In the genomic region with DNA sequence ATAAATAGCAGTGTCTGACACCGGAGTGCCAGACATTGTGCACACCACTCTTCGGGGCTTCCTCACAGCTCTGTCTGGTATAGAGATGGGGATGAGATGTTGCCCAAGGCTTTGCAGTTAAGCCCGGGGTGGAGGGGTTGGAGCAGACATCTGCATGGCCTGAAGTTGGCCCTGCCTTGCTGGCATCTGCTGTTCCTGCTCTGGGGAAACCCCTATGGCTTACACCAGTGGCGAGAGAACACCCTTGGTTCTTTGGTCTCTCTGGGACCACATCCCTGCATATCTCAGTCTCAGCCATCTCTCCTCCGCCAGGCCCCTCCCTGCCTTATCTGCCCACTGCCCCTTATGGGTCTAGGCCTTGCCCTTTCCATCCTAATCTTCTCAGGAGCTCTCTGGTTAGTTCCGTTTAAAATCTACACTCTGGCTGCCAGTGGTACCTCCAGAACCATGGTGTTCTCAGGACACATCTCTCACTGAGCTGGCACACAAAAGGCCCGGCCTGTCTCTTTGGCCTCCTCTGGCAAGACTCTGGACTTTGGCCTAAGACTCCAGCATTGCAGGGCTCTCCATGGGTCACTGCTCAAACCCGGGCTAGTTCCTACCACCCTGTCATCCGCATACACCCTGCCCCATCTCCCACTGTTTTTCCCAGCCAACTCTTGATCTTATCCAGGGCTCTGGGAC, we compare ENCODE assay signal across 21 mouse cellular contexts.
DNase-seq lines count a peak whose midpoint lies in the region; ATAC-seq and TF ChIP-seq lines count a peak whose summit lies in the region.
"Had no signal": no experiment of that assay in that cellular context is flagged by ENCODE, and none has a peak within 500 bp of the region (broad histone marks: within the 10 kb centered on the region; RNA-seq: fewer than 3 reads in every experiment).

No protein-coding gene starts in this region.

- no peaks in the 10 kb centered on the region for H3K36me3 ChIP-seq in liver, adult 2 months (ENCODE audit: control insufficient read depth, insufficient read depth, low read length)
- no peaks in the 10 kb centered on the region for H3K36me3 ChIP-seq in liver, embryonic 11.5 days (ENCODE audit: control insufficient read depth, insufficient read depth, low read length)
- H3K36me3 ChIP-seq: heart, embryonic 12.5 days; limb, embryonic 12.5 days; neural tube, embryonic 12.5 days had no signal

- peak; percentile 73 for DNase-seq in liver, adult 2 months (ENCODE audit: extremely low read depth, low read depth, low spot score)
- DNase-seq in liver, embryonic 11.5 days (ENCODE audit: low spot score) = no peak
- peak; percentile 79 for DNase-seq in kidney, adult 18-20 months
- DNase-seq in kidney, postnatal 10 days = peak; percentile 73
- DNase-seq in lung, adult 2 months = no peak
- DNase-seq in left cerebral cortex, postnatal 14 days (ENCODE audit: low spot score in 2 of 2) = no peak
- DNase-seq in layer of hippocampus, adult 8-10 months (ENCODE audit: low spot score in 2 of 2) = no peak
- DNase-seq: B cell, adult 2 months; cerebellum, adult 9-10 months; gastrocnemius, adult 2 months; layer of hippocampus, adult 9-11 months; lung, postnatal 10 days; thymus, postnatal 36 days had no signal

- intact Hi-C loops in left cerebral cortex, postnatal 14 days (cut with DNase I) = no loop called here

- peaks cover 30% of the 10 kb centered on the region for H3K4me1 ChIP-seq in liver, adult 2 months (ENCODE audit: control insufficient read depth, insufficient read depth, low read length)
- peaks cover 8% of the 10 kb centered on the region for H3K4me1 ChIP-seq in liver, embryonic 11.5 days (replicated peaks; ENCODE audit: control insufficient read depth, insufficient read depth, low read length)
- peaks cover 6% of the 10 kb centered on the region; the same call in 1 of the 2 replicates for H3K4me1 ChIP-seq in lung, adult 2 months (ENCODE audit: control insufficient read depth, insufficient read depth, low read length)

- peak overlapping the region; percentile 32; the same call in 1 of the 2 replicates for H3K9ac ChIP-seq in liver, adult 2 months (ENCODE audit: low read depth, low read length)
- no peak overlapping the region for H3K9ac ChIP-seq in liver, embryonic 11.5 days (ENCODE audit: low read depth, low read length)
- H3K9ac ChIP-seq: heart, embryonic 12.5 days; limb, embryonic 12.5 days; liver, embryonic 14.5 days; neural tube, embryonic 12.5 days had no signal

- no peak for TF ChIP-seq POLR2A in liver, adult 2 months (IDR thresholded peaks at IDR 0.05; ENCODE audit: extremely low read depth, insufficient read depth, low read length)
- TF ChIP-seq POLR2A in lung, adult 2 months (IDR thresholded peaks at IDR 0.05; ENCODE audit: borderline replicate concordance, extremely low read depth, low read depth, low read length) = no peak

- ATAC-seq in liver, embryonic 11.5 days (replicated peaks; ENCODE audit: low FRiP score) = no peak
- ATAC-seq in megakaryocyte-erythroid progenitor cell, adult 5-6 weeks (replicated peaks; ENCODE audit: low FRiP score, low TSS enrichment, poor library complexity, severe bottlenecking) = peak; percentile 58
- ATAC-seq: hindbrain, embryonic 16.5 days; intestine, embryonic 16.5 days had no signal

- H3K27me3 ChIP-seq in liver, adult 2 months (ENCODE audit: control insufficient read depth, insufficient read depth, low read length) = no peaks in the 10 kb centered on the region
- H3K27me3 ChIP-seq in liver, embryonic 11.5 days (replicated peaks; ENCODE audit: control insufficient read depth, insufficient read depth, low read length) = no peaks in the 10 kb centered on the region
- H3K27me3 ChIP-seq: heart, embryonic 12.5 days; limb, embryonic 12.5 days; neural tube, embryonic 12.5 days had no signal

- peak overlapping the region; percentile 92 for H3K27ac ChIP-seq in liver, adult 2 months (replicated peaks; ENCODE audit: insufficient read depth, low read depth, low read length)
- H3K27ac ChIP-seq in liver, embryonic 11.5 days (ENCODE audit: low read depth, low read length) = no peak overlapping the region
- H3K27ac ChIP-seq: gastrocnemius, adult 2 months; left cerebral cortex, adult 2 months; limb, embryonic 12.5 days; liver, embryonic 14.5 days; neural tube, embryonic 12.5 days had no signal

- H3K9me3 ChIP-seq in liver, embryonic 11.5 days (ENCODE audit: control insufficient read depth, low read length) = no peaks in the 10 kb centered on the region
- H3K9me3 ChIP-seq: heart, embryonic 12.5 days; limb, embryonic 12.5 days; neural tube, embryonic 12.5 days had no signal

- no peaks in the 10 kb centered on the region for H3K79me2 ChIP-seq in liver, adult 2 months (ENCODE audit: control insufficient read depth, insufficient read depth, low read length)

- no peak overlapping the region for H3K4me3 ChIP-seq in liver, adult 2 months (ENCODE audit: insufficient read depth, low read depth, low read length)
- H3K4me3 ChIP-seq in liver, embryonic 11.5 days (ENCODE audit: low read depth, low read length) = no peak overlapping the region
- no peak overlapping the region for H3K4me3 ChIP-seq in lung, adult 2 months (replicated peaks; ENCODE audit: extremely low read depth, low read depth, low read length)
- H3K4me3 ChIP-seq: gastrocnemius, adult 2 months; heart, embryonic 12.5 days; left cerebral cortex, adult 2 months; limb, embryonic 12.5 days; neural tube, embryonic 12.5 days had no signal

- no peak for TF ChIP-seq CTCF in liver, adult 2 months (IDR thresholded peaks at IDR 0.05; ENCODE audit: low read depth, low read length)
- no peak for TF ChIP-seq CTCF in lung, adult 2 months (IDR thresholded peaks at IDR 0.05; ENCODE audit: insufficient read depth, low read length)

- H3K4me2 ChIP-seq in liver, embryonic 11.5 days = no peak overlapping the region
- H3K4me2 ChIP-seq: heart, embryonic 12.5 days; limb, embryonic 12.5 days; neural tube, embryonic 12.5 days had no signal

- 57% methylated on average over 9 of the region's 9 CpGs for WGBS in liver, adult 2 months
- 65% methylated on average over 9 of the region's 9 CpGs for WGBS in liver, embryonic 11.5 days
- 82% methylated on average over 9 of the region's 9 CpGs for WGBS in lung, adult 2 months

Comparison
In these comparisons a context has a peak if more than half of its experiments do, and no peak if none do; other contexts are left out.
1. DNase-seq: peak in liver, adult 2 months (single experiment), kidney, adult 18-20 months (single experiment) and kidney, postnatal 10 days (single experiment); none in liver, embryonic 11.5 days (single experiment), lung, adult 2 months (single experiment), left cerebral cortex, postnatal 14 days (0 of 2) and layer of hippocampus, adult 8-10 months (0 of 2).